Mouse (Mus musculus) intestine, postnatal 0 days (tissue): Measurements from ENCODE around the gene Foxa3. TPM values are rescaled to one million over a fixed set of nuclear protein-coding genes. Genes with fewer than 3 reads are reported as not detected.

Source experiments
- ATAC-seq: fragments of 200-750 bp; cut with Nextera tagmentation; 2 replicates; pipeline ENCODE4 v1.8.0; 2017; ENCODE audit warnings: mild to moderate bottlenecking, moderate TSS enrichment, moderate library complexity
- H3K27ac ChIP-seq: fragments of 300-500 bp; sonication (generic); 2 replicates; pipeline ENCODE4 v1.5.1; 2014; ENCODE audit warnings: mild to moderate bottlenecking, low read depth, low read length, moderate library complexity
- H3K27me3 ChIP-seq: fragments of 300-500 bp; sonication (generic); replicated peaks from 2 replicates; pipeline ENCODE4 v1.6.1; 2014; ENCODE audit warnings: low read length, mixed read lengths; ENCODE audit not compliant: control insufficient read depth, insufficient read depth
- H3K36me3 ChIP-seq: fragments of 300-500 bp; sonication (generic); 2 replicates; pipeline ENCODE4 v1.6.1; 2014; ENCODE audit warnings: mild to moderate bottlenecking, moderate library complexity; ENCODE audit not compliant: control insufficient read depth, insufficient read depth
- H3K4me1 ChIP-seq: fragments of 300-500 bp; sonication (generic); replicated peaks from 2 replicates; pipeline ENCODE4 v1.6.1; 2014; ENCODE audit warnings: antibody characterized with exemption, low read length, mixed read lengths; ENCODE audit not compliant: control insufficient read depth, insufficient read depth
- H3K4me2 ChIP-seq: fragments of 300-500 bp; sonication (generic); replicated peaks from 2 replicates; pipeline ENCODE4 v1.6.1; 2014; ENCODE audit warnings: low read depth, mild to moderate bottlenecking, moderate library complexity
- H3K4me3 ChIP-seq: fragments of 300-500 bp; sonication (generic); 2 replicates; pipeline ENCODE4 v1.5.1; 2014; ENCODE audit warnings: low read depth, low read length
- H3K9ac ChIP-seq: fragments of 300-500 bp; sonication (generic); 2 replicates; pipeline ENCODE4 v1.6.1; 2014; ENCODE audit warnings: mild to moderate bottlenecking, low read depth, low read length
- H3K9me3 ChIP-seq: fragments of 300-500 bp; sonication (generic); 2 replicates; pipeline ENCODE4 v1.6.1; 2016; ENCODE audit warnings: mixed run types; ENCODE audit not compliant: control insufficient read depth
- CTCF ChIP-seq: sonication (generic); IDR thresholded peaks from 2 replicates; pipeline ENCODE4 v1.5.1; 2016; ENCODE audit warnings: low read depth, mild to moderate bottlenecking, control low read depth, antibody characterized with exemption, moderate library complexity
- WGBS: fragments of 180-500 bp; shearing (Covaris S2); extraction: QIAGEN DNeasy Blood & Tissue Kit; methylation state at CpG from one replicate; pipeline ENCODE4 v1.1.7; 2014; 5-methylcytosine and 5-hydroxymethylcytosine counted together
- polyA plus RNA-seq: library from polyadenylated mRNA; unstranded; fragments of >200 nt; fragmentation: Nextera tagmentation; extraction: Ambion mirVana; gene quantifications from 2 replicates; pipeline ENCODE4 v1.2.1, GENCODE M21; 2015

The Foxa3 gene
- polyA plus RNA-seq, 1 experiment from 2014 or later = 12.4 TPM

DNA sequence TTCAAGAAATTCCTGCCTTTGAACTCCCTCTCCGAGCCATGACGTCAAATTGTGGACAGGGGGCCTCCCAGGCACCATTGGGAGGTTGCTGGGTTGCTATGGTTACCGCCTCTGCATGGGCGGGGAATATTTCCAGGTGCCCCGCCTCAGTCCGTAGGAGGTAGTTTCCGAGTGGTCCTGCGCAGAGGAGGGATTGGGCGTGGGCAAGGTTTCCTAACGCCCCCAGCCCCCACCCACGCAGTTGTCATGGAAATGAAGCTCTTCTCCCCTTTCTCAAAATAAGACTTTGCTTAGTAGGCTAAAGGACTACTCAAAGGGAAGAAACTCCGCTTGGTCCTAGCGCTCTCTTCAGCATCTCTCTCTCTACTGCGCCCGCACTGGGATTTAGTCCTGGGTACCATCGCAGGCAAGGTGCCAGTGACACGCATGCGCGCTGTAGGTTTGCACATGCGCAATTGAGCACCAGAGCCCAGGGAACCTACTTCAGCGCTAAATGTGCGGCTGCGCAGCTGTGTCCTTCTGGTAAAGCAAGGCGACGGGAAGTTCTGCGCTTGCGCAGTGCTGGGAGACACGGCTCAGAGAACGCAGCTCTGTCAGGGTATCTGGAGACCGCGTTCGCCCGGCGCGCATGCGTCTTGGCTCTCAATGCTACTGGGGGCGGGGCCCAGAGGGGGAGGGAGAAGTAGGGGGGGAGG is 32.6 kb downstream of the Foxa3 start, which contains the start of gene Mypop:
TSS of gene Mypop (plus strand) at position 645 of the 695 bp plus-strand sequence.
- TF ChIP-seq CTCF = no peak
- H3K4me3 ChIP-seq = peak within 1 kb of the TSS; percentile 45
- peaks cover 29% of the 10 kb centered on the region for H3K27me3 ChIP-seq
- H3K36me3 ChIP-seq = peaks cover 7% of the 10 kb centered on the region; the same call in 1 of the 2 replicates
- no peak within 1 kb of the TSS; the same call in 1 of the 2 replicates for H3K27ac ChIP-seq
- 0 out of 2 replicates have a peak within 1 kb of the TSS, but pooled peaks have one; percentile 26 for H3K9ac ChIP-seq
- WGBS = under 1% methylated on average over 37 of the region's 37 CpGs
- H3K9me3 ChIP-seq = no peaks in the 10 kb centered on the region
- H3K4me1 ChIP-seq = peaks cover 9% of the 10 kb centered on the region
- peak; percentile 90 for ATAC-seq
- H3K4me2 ChIP-seq = peak within 1 kb of the TSS; percentile 81

DNA sequence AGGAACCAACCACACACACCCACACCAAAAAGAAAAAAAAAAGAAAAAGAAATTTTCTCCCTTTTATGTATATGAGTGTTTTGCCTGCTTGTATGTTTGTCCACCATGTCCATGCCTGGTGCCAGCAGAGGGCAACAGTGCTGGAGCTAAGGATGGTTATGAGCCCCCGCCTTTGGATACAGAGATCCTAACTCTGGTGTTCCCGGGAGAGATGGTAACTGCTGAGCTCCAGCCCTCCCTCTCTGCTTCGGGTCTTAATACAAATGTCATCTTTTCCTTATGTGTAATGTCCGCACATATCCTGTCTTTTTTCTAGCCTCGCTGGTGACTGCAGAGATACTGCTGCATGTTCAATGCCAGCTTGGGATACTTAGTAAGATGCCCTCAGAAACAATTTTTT is 33.3 kb downstream of the Foxa3 start:
- H3K4me2 ChIP-seq = peak overlapping the region; percentile 81
- H3K4me1 ChIP-seq = peaks cover 9% of the 10 kb centered on the region
- 0 out of 2 replicates have a peak, but pooled peaks cover under 1% of the 10 kb centered on the region for H3K36me3 ChIP-seq
- H3K27me3 ChIP-seq = peaks cover 29% of the 10 kb centered on the region
- TF ChIP-seq CTCF = peak; percentile 43
- no peaks in the 10 kb centered on the region for H3K9me3 ChIP-seq
- H3K27ac ChIP-seq = no peak overlapping the region; the same call in 1 of the 2 replicates
- ATAC-seq = no peak
- no peak overlapping the region for H3K9ac ChIP-seq
- no peak overlapping the region for H3K4me3 ChIP-seq
- WGBS = 13% methylated on average over 5 of the region's 5 CpGs

DNA sequence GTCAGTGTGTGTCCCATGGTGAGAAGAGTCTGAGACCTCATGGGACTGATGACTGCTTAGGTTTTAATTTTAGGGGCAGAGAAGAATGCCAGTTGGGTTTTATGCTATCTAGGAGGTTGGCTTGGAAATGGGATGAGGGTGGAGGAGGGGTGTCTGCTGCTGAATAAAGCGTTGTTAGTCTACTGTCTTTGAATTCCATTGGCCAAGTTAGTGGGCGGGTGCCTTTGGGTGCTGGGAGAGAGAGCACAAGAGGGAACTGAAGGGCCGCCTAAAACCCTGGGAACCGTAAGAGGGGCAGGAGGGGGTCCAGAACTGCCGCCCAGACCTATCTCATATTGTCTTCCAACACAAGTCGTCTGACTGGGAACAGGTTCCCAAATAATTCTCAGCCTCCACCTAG is 34.6 kb downstream of the Foxa3 start:
- H3K36me3 ChIP-seq = no peaks in the 10 kb centered on the region
- ATAC-seq = no peak
- H3K27me3 ChIP-seq = peaks cover 29% of the 10 kb centered on the region
- no peak for TF ChIP-seq CTCF
- H3K4me2 ChIP-seq = no peak overlapping the region
- 69% methylated on average over 6 of the region's 6 CpGs for WGBS
- H3K27ac ChIP-seq = no peak overlapping the region
- H3K9me3 ChIP-seq = no peaks in the 10 kb centered on the region
- peaks cover 9% of the 10 kb centered on the region for H3K4me1 ChIP-seq
- H3K9ac ChIP-seq = no peak overlapping the region
- H3K4me3 ChIP-seq = no peak overlapping the region

DNA sequence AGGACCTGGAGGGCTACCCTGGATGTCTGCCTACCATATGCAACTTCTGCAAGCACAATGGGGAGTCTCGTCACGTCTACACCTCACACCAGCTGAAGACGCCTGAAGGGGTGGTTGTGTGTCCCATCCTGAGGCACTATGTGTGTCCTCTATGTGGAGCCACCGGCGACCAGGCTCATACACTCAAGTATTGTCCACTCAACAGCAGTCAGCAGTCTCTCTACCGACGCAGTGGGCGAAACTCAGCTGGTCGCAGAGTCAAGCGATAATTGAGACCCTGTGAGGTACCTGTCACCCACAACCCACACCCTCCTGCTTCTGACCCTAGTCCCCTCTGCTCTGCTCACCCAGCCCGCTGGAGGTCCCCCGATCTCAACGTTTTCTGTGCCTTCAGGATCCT is 35.6 kb downstream of the Foxa3 start:
- no peak for TF ChIP-seq CTCF
- Histone ChIP-seq H3K4me1 (peaks cover 9% of the 10 kb centered on the region), H3K27ac (no peak overlapping the region), H3K36me3 (no peaks in the 10 kb centered on the region), H3K4me3 (no peak overlapping the region), H3K4me2 (no peak overlapping the region), H3K27me3 (peaks cover 24% of the 10 kb centered on the region), H3K9me3 (no peaks in the 10 kb centered on the region), H3K9ac (no peak overlapping the region)
- no peak for ATAC-seq
- WGBS = 76% methylated on average over 13 of the region's 13 CpGs

DNA sequence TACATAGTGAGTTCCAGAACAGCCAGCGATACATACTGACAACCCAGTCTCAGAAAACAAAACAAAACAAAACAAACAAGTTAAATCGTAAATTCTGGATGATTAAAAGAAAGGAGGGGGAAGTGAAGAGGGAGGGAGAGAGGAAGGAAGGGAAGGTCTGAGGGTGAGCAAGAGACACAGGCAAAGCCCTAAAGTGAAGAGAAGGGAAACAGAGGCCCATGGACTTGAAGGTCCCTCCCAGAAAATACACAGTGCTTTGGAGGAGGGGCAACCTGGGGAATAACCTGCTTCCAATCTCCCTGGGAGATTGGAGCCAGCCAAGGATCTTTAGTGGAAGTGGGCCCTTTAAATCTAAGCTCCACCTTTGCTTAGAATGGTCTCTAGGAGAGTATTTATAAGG is 36.2 kb downstream of the Foxa3 start, which contains the start of gene Nanos2:
TSS of gene Nanos2 (plus strand) at position 301 of the 400 bp plus-strand sequence.
- no peak for TF ChIP-seq CTCF
- Histone ChIP-seq H3K36me3 (no peaks in the 10 kb centered on the region), H3K4me1 (peaks cover 7% of the 10 kb centered on the region), H3K4me3 (no peak within 1 kb of the TSS), H3K27me3 (peaks cover 17% of the 10 kb centered on the region), H3K9ac (no peak within 1 kb of the TSS), H3K9me3 (no peaks in the 10 kb centered on the region), H3K27ac (no peak within 1 kb of the TSS), H3K4me2 (no peak within 1 kb of the TSS)
- WGBS = 53% methylated on average over 2 of the region's 2 CpGs
- no peak for ATAC-seq

DNA sequence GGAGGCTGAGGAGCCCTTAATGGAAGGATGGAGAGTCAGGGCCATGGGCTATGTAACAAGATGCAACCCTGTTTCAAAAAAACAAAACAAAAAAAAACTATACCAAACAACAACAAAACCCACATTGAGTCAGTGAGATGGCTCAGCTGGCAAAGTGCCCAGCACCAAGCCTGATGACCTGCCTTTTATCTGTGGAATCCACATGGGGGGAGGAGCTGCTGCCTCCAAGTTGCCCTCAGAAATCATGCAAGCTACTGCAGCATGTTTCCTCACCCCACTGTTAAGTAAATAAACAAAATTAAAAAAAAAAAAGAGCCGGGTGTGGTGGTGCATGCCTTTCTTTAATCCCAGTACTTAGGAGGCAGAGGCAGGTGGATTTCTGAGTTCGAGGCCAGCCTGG is 36.8 kb downstream of the Foxa3 start:
- Histone ChIP-seq H3K9ac (no peak overlapping the region), H3K9me3 (no peaks in the 10 kb centered on the region), H3K4me2 (no peak overlapping the region), H3K4me3 (no peak overlapping the region), H3K27ac (no peak overlapping the region), H3K27me3 (peaks cover 11% of the 10 kb centered on the region), H3K36me3 (no peaks in the 10 kb centered on the region), H3K4me1 (peaks cover 3% of the 10 kb centered on the region; the same call in 1 of the 2 replicates)
- TF ChIP-seq CTCF = no peak
- 64% methylated on average over 2 of the region's 2 CpGs for WGBS
- no peak for ATAC-seq
